Mouse (Mus musculus) ES-E14 (cell line): ENCODE measurements around the gene Cga. TPM values are rescaled to one million over a fixed set of nuclear protein-coding genes. Genes with fewer than 3 reads are reported as not detected.

Experiments
- DNase-seq: peaks from one replicate; pipeline ENCODE4 v3.0.0-alpha.2; 2013; ENCODE audit warnings: low read depth, low spot score
- H3K27ac ChIP-seq: 2 replicates; pipeline ENCODE4 v1.5.1; 2012; ENCODE audit warnings: low read depth, mild to moderate bottlenecking, low read length, moderate library complexity, mixed read lengths; ENCODE audit not compliant: poor library complexity, insufficient read depth, severe bottlenecking
- H3K36me3 ChIP-seq: 2 replicates; pipeline ENCODE4 v1.6.1; 2012; ENCODE audit warnings: mild to moderate bottlenecking, low read length, moderate library complexity, mixed read lengths; ENCODE audit not compliant: control insufficient read depth, poor library complexity, insufficient read depth, severe bottlenecking
- H3K4me1 ChIP-seq, 2 experiments: fragments of 150-350 bp in 1 of 2; sonication (generic) in 1 of 2; 2 replicates each; pipeline ENCODE4 v1.6.1; 2012; ENCODE audit warnings: low read length in 2 of 2, mild to moderate bottlenecking in 1 of 2, mixed read lengths in 1 of 2; ENCODE audit not compliant: control insufficient read depth in 2 of 2, insufficient read depth in 2 of 2, poor library complexity in 1 of 2
- H3K4me3 ChIP-seq, 2 experiments: fragments of 150-350 bp in 1 of 2; sonication (generic) in 1 of 2; 2 replicates each; pipeline ENCODE4 v1.5.1; 2012; ENCODE audit warnings: low read length in 2 of 2, low read depth in 1 of 2, mild to moderate bottlenecking in 1 of 2, mixed read lengths in 1 of 2; ENCODE audit not compliant: insufficient read depth in 1 of 2, poor library complexity in 1 of 2, severe bottlenecking in 1 of 2
- H3K9ac ChIP-seq: 2 replicates; pipeline ENCODE4 v1.6.1; 2012; ENCODE audit warnings: low read depth, mild to moderate bottlenecking, low read length, mixed read lengths; ENCODE audit not compliant: poor library complexity, insufficient read depth, severe bottlenecking
- H3K9me3 ChIP-seq: fragments of 150-350 bp; sonication (generic); 2 replicates; pipeline ENCODE4 v1.6.1; 2012; ENCODE audit warnings: low read depth, mild to moderate bottlenecking, low read length; ENCODE audit not compliant: control insufficient read depth, insufficient read depth
- CHD2 ChIP-seq: IDR thresholded peaks from 2 replicates; pipeline ENCODE4 v1.6.1; 2014; ENCODE audit warnings: mild to moderate bottlenecking, low read depth, low read length, inconsistent platforms
- HCFC1 ChIP-seq: IDR thresholded peaks from 2 replicates; pipeline ENCODE4 v1.6.1; 2012; ENCODE audit warnings: low read length, inconsistent platforms, borderline replicate concordance; ENCODE audit not compliant: insufficient read depth
- MAFK ChIP-seq: IDR thresholded peaks from 2 replicates; pipeline ENCODE4 v1.6.1; 2014; ENCODE audit warnings: mild to moderate bottlenecking, low read depth, low read length, inconsistent platforms; ENCODE audit not compliant: insufficient read depth
- ZC3H11A ChIP-seq: IDR thresholded peaks from 2 replicates; pipeline ENCODE4 v1.6.1; 2012; ENCODE audit warnings: low read depth, mild to moderate bottlenecking, inconsistent platforms, low read length, borderline replicate concordance
- ZNF384 ChIP-seq: IDR thresholded peaks from 2 replicates; pipeline ENCODE4 v1.6.1; 2012; ENCODE audit warnings: low read depth, low read length, inconsistent platforms
- in situ Hi-C, 2 experiments: fragments of 600-800 bp; cut with MboI; formaldehyde crosslinking; loops; one replicate each; pipeline ENCODE4 v1.15.1; 2025; ENCODE audit warnings: low sequenced_read_pairs in 2 of 2, inconsistent platforms in 1 of 2; ENCODE audit not compliant: unreplicated experiment in 2 of 2
- total RNA-seq: library from RNA; depleted of rRNA; stranded (reverse); fragments of 300-350 nt; gene quantifications from 2 replicates; pipeline ENCODE4 v1.2.3, GENCODE M21; 2012

Gene Cga
- total RNA-seq, 1 experiment: 0.89 TPM

- Histone ChIP-seq H3K4me3 (no peak overlapping the region), H3K4me1 (peaks cover 18 to 21% of the 10 kb centered on the region in 2 experiments), H3K27ac (peak overlapping the region; percentile 44; the same call in 1 of the 2 replicates), H3K36me3 (no peaks in the 10 kb centered on the region; the same call in 1 of the 2 replicates), H3K9me3 (no peaks in the 10 kb centered on the region), H3K9ac (no peak overlapping the region; the same call in 1 of the 2 replicates)
- DNase-seq: no peak
- in situ Hi-C loops: no loop called here
- TF ChIP-seq MAFK (no peak), ZNF384 (no peak), ZC3H11A (no peak), CHD2 (no peak), HCFC1 (no peak)
Observed at GRCm38 (mm10) chr4:34872896-34873495, 20.6 kb upstream of the Cga start.

GRCm38 (mm10) chr4:34874234-34874633 is 19.3 kb upstream of the Cga start:
- Histone ChIP-seq H3K36me3 (no peaks in the 10 kb centered on the region; the same call in 1 of the 2 replicates), H3K27ac (no peak overlapping the region), H3K9ac (no peak overlapping the region), H3K4me1 (peaks cover 15 to 21% of the 10 kb centered on the region in 2 experiments), H3K4me3 (no peak overlapping the region), H3K9me3 (no peaks in the 10 kb centered on the region)
- TF ChIP-seq ZNF384: no peak
- no peak for TF ChIP-seq MAFK
- no peak for TF ChIP-seq HCFC1
- no peak for TF ChIP-seq ZC3H11A
- no peak for TF ChIP-seq CHD2
- in situ Hi-C loops: no loop called here
- DNase-seq: no peak

GRCm38 (mm10) chr4:34880921-34881650 is 12.5 kb upstream of the Cga start:
- Histone ChIP-seq H3K36me3 (peaks cover 2% of the 10 kb centered on the region; the same call in 1 of the 2 replicates), H3K9ac (no peak overlapping the region; the same call in 1 of the 2 replicates), H3K4me1 (peaks cover 3 to 8% of the 10 kb centered on the region in 2 experiments), H3K9me3 (no peaks in the 10 kb centered on the region), H3K4me3 (peak overlapping the region; percentile 72 to 83), H3K27ac (peak overlapping the region; percentile 67; the same call in 1 of the 2 replicates)
- no peak for DNase-seq
- in situ Hi-C loops: no loop called here
- no peak for TF ChIP-seq ZC3H11A
- TF ChIP-seq MAFK: no peak
- no peak for TF ChIP-seq ZNF384
- TF ChIP-seq CHD2: no peak
- TF ChIP-seq HCFC1: no peak

- TF ChIP-seq MAFK (no peak), CHD2 (no peak), ZNF384 (no peak), HCFC1 (no peak), ZC3H11A (no peak)
- peak overlapping the region; percentile 97; the same call in 1 of the 2 replicates for H3K27ac ChIP-seq
- in situ Hi-C loops: no loop called here
Observed at GRCm38 (mm10) chr4:34881851-34882250, 11.7 kb upstream of the Cga start.

More at GRCm38 (mm10) chr4:34881851-34882250, 11.7 kb upstream of the Cga start:
- H3K9ac ChIP-seq: no peak overlapping the region; the same call in 1 of the 2 replicates
- H3K4me1 ChIP-seq: peaks cover 3 to 8% of the 10 kb centered on the region in 2 experiments
- peaks cover 2% of the 10 kb centered on the region; the same call in 1 of the 2 replicates for H3K36me3 ChIP-seq
- peak overlapping the region; percentile 72 to 83 for H3K4me3 ChIP-seq
- H3K9me3 ChIP-seq: no peaks in the 10 kb centered on the region
- DNase-seq: no peak
